Comparison of ENCODE assay signal across 8 mouse cellular contexts in genomic region chr11:63135622-63136021, GRCm38 (mm10). TPM values are rescaled to one million over a fixed set of nuclear protein-coding genes. Genes with fewer than 3 reads are reported as not detected.
A peak's percentile ranks its signal among the peaks of the same experiment; 100 is the strongest.
DNase-seq lines count a peak whose midpoint lies in the region; ATAC-seq and TF ChIP-seq lines count a peak whose summit lies in the region.

No protein-coding gene starts in this region.

- peak; percentile 99 for TF ChIP-seq CTCF in cerebellum, adult 2 months (IDR thresholded peaks at IDR 0.05; ENCODE audit: borderline replicate concordance, insufficient read depth, low read depth, low read length)

- H3K4me1 ChIP-seq in cerebellum, adult 2 months (ENCODE audit: control insufficient read depth, insufficient read depth, low read length), result peaks cover 12% of the 10 kb centered on the region; the same call in 1 of the 2 replicates
- peaks cover 6% of the 10 kb centered on the region for H3K4me1 ChIP-seq in hindbrain, embryonic 11.5 days (replicated peaks; ENCODE audit: control insufficient read depth, insufficient read depth, low read length)

- 1% methylated on average over 8 of the region's 8 CpGs for WGBS in cerebellum, adult 2 months
- 5% methylated on average over 8 of the region's 8 CpGs for WGBS in hindbrain, embryonic 11.5 days

- H3K4me3 ChIP-seq in cerebellum, adult 2 months (replicated peaks; ENCODE audit: insufficient read depth, low read depth, low read length), result no peak overlapping the region
- H3K4me3 ChIP-seq in hindbrain, embryonic 11.5 days (ENCODE audit: low read depth, low read length), result no peak overlapping the region

- no peak overlapping the region for H3K27ac ChIP-seq in cerebellum, adult 2 months (ENCODE audit: insufficient read depth, low read length)
- H3K27ac ChIP-seq in hindbrain, embryonic 11.5 days (ENCODE audit: low read depth, low read length), result no peak overlapping the region

- no peaks in the 10 kb centered on the region for H3K9me3 ChIP-seq in hindbrain, embryonic 11.5 days (ENCODE audit: control insufficient read depth, low read length)

- peak; percentile 96 for DNase-seq in Muller cell, postnatal 12 days (ENCODE audit: inconsistent ontology term)
- peak; percentile 83 to 92 for DNase-seq in cerebellum, adult 2 months
- DNase-seq in hindbrain, embryonic 11.5 days (ENCODE audit: low spot score), result peak; percentile 97
- DNase-seq in layer of hippocampus, postnatal 10 days (ENCODE audit: low spot score in 2 of 2), result peak; percentile 99
- peak; percentile 98 for DNase-seq in lung, postnatal 14 days
- DNase-seq in ovary, postnatal 36 days (ENCODE audit: low spot score), result peak; percentile 89
- DNase-seq in thymus, postnatal 14 days, result peak; percentile 71

- no peak overlapping the region for H3K9ac ChIP-seq in hindbrain, embryonic 11.5 days (ENCODE audit: low read depth, low read length)

- no peak for TF ChIP-seq POLR2A in cerebellum, adult 2 months (IDR thresholded peaks at IDR 0.05; ENCODE audit: borderline replicate concordance, insufficient read depth, low read length)

- no peak overlapping the region for H3K4me2 ChIP-seq in hindbrain, embryonic 11.5 days (replicated peaks; ENCODE audit: low read depth, low read length)

- H3K27me3 ChIP-seq in cerebellum, adult 2 months (ENCODE audit: control insufficient read depth, insufficient read depth, low read length), result no peaks in the 10 kb centered on the region; the same call in 1 of the 2 replicates
- H3K27me3 ChIP-seq in hindbrain, embryonic 11.5 days (ENCODE audit: control insufficient read depth, insufficient read depth, low read length), result peaks cover 26% of the 10 kb centered on the region

- ATAC-seq in frontal cortex, adult (ENCODE audit: low TSS enrichment), result peak; percentile 69
- peak; percentile 37 for ATAC-seq in hindbrain, embryonic 11.5 days (ENCODE audit: low FRiP score)

- H3K36me3 ChIP-seq in hindbrain, embryonic 11.5 days (ENCODE audit: control insufficient read depth, insufficient read depth, low read length), result no peaks in the 10 kb centered on the region

RNA-seq across cellular contexts. Expression of gene Pmp22, which starts 6.8 kb away (rescaled TPM):
- 52.5 and 60.8 TPM in 2 replicates for polyA plus RNA-seq in cerebellum, adult 2 months (2012; rRNA removed)
- polyA plus RNA-seq in hindbrain, embryonic 11.5 days (2014; fragmentation: Nextera tagmentation; extraction: Ambion mirVana), result 58.0 and 64.2 TPM in 2 replicates
- 10 to 100 TPM; 18.3 to 21.0 TPM for total RNA-seq in layer of hippocampus, postnatal 10 days (2021)
